Mouse (Mus musculus) naive thymus-derived CD4-positive, alpha-beta T cell, adult 2 months (primary cell): Measurements from ENCODE around the gene Vmn1r183.
"Not testable (repeated sequence)": the region's sequence is repeated elsewhere in the genome, so short reads cannot be mapped to it uniquely, and the experiment has no call there.

Experiments
- DNase-seq: peaks from one replicate; pipeline ENCODE4 v3.0.0-alpha.2; 2011; ENCODE audit warnings: low read depth

Gene Vmn1r183

DNA sequence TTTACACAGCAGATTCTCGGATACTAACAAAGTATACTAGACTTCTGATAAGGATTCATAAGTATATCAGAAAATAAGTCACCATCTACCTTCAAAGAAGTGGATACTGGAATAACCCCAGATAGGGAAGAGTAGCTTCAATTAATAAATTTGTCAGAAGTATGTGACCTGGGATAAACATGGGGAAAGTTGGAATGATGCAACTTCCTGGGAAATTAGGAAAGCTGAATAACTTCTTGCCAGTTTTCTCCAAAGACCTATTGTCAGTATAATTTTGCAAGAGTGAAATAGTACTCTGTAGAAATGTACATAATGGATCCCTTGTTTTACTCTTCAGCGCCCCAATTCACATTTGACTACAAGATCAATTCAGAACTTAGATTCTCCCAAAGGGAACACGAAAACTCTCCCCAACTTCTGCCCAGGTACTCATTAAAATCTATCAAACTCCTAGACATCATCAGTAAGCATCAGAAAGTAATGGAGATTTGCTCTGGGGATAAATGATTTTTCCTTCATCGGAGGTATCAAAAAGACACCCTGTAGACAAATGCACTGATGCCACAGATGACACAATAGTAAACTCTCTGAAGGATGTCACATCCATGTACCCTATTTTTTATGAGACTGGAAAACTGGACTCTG, at the start of gene Vmn1r183:
Vmn1r183 (plus strand) TSS at position 595 of the 645 bp plus-strand sequence.
- DNase-seq, result no peak

DNA sequence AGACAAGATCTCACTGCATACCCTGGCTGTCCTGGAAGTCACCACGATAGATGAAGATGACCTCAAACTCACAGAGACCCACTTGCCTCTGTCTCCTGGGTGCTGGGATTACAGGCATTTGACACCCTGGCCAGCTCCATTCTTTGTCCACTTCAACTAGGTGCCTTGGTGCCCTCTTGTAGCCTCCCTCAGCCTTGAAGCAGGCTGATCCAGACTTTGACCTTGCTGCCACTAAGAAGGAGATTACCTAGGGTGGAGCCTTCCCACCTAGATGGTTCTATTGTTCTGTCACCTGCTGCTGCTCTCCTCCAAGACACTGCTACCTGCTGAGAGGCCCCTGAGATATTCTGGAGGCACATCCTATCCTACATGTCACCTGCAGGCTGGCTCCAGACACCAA, 21.4 kb downstream of the Vmn1r183 start:
- DNase-seq, result not testable (repeated sequence)

DNA sequence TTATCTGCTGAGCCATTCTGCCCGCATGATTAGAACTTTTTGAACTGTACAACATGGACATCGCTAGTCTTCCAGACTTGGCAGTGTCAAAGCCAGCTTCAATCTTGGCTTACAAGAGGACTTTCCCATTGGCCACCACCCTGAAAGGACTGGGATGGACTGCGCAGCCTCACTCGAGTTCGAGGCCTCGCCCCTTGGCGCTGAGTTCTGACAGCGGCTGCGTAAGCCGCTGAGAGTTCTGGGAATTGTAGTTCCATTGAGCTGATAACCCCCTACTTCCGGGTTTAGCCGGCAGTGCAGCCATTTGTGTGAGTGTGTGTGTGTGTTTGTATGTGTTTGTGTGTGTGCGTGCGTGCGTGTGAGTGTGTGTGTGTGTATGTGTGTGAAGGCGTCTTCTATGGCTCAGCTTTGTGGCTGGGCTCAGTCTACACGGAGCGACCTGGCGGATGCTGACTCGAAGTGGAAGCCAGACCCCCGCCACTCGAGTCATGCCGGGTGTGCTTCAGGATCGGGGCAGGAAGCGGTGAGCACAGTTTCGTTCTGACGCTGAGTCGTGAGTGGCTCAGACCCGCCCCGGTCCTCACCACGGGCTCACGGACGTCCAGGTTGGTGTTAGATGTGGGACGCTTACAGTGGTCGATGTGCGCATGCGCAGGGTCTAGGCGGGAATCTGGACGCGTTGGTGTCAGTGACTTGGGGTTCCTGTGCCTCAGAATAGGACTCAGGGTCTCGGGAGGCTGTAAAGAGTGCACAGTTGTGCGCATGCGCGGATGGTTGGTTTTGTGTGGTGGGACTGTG, 28.8 kb downstream of the Vmn1r183 start, which contains the start of gene Zfp180:
Zfp180 (plus strand) TSS at position 291 of the 798 bp plus-strand sequence.
- DNase-seq, result peak; percentile 97

GRCm38 (mm10) chr7:24082457-24083235, 29.6 kb downstream of the Vmn1r183 start:
- no peak for DNase-seq

GRCm38 (mm10) chr7:24086871-24087270, 33.8 kb downstream of the Vmn1r183 start:
- no peak for DNase-seq

DNA sequence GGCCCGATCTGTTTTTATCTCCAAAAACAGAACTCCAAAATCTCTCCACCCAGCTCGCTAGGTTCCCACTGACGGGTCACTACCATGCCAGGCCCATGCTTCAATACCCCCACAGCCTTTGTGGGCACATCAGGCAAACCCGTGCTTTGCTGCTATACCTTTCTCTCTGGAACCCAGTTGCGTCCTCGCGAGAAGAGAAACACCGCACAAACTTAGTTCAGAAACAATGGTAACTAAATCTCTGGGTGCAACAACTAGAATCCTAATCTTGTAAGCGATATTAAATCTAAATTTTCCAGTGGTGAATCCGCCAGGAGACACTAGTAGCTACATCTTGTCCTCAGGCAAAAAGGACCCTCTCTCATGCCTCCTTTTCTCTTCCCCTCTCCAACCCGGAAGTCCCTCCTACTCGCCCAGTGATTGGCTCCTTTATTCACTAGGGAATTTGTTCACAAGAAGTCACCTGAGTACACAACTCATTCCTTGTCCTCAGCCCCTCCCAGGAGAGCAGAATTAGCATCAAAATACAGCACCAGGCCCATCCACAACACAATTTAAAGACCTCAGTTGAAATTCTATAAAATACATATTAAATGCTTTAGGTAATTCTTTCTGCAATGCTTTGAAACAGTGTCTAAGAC, 34.6 kb downstream of the Vmn1r183 start:
- no peak for DNase-seq

GRCm38 (mm10) chr7:24104403-24104802, 51.3 kb downstream of the Vmn1r183 start:
- no peak for DNase-seq

DNA sequence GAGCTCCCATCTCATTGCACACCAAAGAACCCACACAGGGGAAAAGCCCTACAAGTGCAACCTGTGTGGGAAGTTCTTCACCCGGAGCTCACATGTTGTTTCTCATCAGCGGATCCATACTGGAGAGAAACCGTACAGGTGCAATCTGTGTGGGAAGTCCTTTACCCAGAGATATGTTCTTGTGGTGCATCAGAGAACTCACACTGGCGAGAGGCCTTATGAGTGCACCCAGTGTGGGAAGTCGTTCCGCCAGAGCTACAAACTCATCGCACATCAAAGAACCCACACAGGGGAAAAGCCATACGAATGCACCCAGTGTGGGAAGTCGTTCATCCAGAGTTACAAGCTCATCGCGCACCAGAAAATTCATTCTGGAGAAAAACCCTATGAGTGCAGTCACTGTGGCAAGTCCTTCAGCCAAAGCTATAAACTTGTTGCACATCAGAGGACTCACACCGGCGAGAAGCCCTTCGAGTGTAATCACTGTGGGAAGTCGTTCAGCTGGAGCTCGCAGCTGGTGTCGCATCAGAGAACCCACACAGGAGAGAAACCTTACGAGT, 52.2 kb downstream of the Vmn1r183 start:
- no peak for DNase-seq

DNA sequence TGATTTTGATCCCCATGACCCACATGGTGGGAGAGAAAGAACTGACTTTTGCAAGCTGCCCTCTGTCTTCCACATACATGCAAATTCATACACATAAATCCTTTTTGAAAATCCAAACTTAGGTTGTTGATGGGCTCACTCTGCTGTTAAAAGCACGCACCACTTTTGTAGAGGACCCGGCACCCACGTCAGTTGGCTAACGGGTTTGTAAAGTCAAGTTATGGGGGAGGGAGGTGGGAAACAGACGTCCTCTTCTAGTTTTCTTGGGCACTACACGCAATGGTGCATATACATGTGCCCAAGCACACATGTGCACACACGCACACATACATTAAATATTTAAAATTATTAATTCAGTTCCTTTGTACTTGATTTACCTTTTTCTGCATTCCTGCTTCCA, 57.8 kb downstream of the Vmn1r183 start:
- DNase-seq, result no peak

DNA sequence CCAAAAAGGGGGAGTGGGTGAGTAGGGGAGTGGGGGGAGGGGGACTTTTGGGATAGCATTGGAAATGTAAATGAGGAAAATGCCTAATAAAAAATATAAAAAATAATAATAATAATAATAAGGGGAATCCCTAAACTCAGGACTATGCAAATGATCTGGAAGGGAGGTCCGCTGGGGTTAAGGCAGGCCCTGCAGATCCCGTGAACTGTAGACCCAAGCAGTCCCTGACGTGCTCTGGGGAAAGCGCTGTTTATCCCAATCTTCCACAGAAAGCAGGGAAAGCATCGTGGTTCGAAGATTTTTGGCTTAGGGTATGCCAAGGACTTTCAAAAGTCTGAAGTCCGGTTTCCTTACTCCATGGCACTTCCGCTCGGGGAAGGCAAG, 58.7 kb downstream of the Vmn1r183 start:
- DNase-seq, result no peak

DNA sequence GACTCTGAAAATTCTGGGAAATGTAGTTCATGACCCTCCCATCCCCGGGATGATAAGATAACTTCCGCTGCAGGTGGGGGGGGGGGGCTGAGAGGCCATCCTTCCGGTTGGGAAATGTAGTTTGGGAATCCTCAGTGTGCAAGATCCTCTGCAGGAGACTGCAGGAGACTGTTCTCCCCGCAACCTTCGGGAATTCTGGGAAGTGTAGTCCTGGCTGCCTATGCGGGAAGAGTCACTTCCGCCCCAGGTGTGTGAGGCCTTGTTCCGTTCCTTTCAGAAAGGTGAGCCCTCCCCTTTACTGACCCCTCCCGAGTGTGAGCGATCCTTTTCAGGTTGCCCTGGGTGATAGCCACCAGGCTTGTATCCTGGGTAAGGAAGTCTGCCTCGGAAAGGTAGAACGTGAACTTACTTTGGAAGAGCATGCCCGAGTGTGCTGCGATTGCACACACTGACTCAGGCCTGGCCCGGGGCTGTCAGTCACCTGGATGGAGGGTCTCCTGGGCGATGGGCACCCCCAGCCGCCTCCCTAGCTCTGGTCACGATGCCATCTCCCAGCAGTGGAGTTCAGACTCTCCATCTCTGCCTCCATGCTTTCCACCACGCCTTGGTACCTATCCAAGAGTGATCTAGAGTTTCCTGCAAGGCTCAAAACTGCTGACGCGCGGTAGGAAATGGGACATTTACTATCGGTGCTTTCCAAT, 59.3 kb downstream of the Vmn1r183 start, which contains the start of gene Zfp112:
Zfp112 (plus strand) TSS at position 159 of the 701 bp plus-strand sequence.
- no peak for DNase-seq

DNA sequence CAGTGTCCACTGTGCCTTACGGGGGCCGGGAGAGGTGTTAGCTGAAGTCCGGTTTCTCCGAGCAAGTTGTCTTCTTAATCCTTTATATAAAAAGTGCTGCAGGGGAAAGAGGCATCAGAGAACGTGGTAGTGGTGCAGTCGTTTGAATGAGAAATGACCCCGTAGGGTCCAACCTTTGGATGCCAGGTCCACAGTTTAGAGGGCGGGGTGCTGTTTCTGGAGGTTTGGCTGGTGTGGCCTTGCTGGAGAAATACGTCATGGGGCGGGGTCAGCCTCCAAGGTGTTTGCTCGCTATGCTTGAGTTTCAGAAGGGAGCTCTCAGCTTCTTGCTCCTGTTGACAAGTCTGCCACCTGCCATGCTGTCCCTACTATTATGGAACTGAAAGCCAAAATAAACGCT, 59.9 kb downstream of the Vmn1r183 start:
- no peak for DNase-seq
